ENCODE assay signal across 1 mouse cellular context in the genomic region with DNA sequence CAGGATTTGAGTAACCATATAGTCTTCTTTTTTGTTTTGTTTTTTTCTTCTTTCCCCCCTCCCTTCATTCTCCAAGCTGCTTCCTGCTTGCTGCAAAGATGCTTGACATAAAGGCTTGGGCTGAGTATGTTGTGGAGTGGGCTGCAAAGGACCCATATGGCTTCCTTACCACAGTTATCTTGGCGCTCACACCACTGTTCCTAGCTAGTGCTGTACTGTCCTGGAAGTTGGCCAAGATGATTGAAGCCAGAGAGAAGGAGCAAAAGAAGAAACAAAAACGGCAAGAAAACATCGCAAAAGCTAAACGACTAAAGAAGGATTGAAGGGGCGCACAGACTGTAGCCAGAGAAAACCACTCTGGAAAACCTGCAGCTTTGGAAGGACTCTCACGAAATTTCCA.
TF ChIP-seq lines count a peak whose summit lies in the region.

No protein-coding gene starts in this region.

TF ChIP-seq in MEL, 35 proteins besides CTCF, POLR2A, EP300 and RAD21 (continued from another document):
- no peak for TF ChIP-seq MAX (IDR thresholded peaks at IDR 0.05; ENCODE audit: low read length)
- TF ChIP-seq ZKSCAN1 (IDR thresholded peaks at IDR 0.05; ENCODE audit: low read depth, low read length) = peak; percentile 65; the same call in 1 of the 2 replicates
- peak; percentile 78 for TF ChIP-seq ETS1 (IDR thresholded peaks at IDR 0.05; ENCODE audit: low read depth, low read length)
- 0 out of 2 replicates have a peak, but pooled peaks have one; percentile 30 for TF ChIP-seq BHLHE40 (IDR thresholded peaks at IDR 0.05; ENCODE audit: borderline replicate concordance, low read depth, low read length)
- peak; percentile 9; the same call in 1 of the 2 replicates for TF ChIP-seq TAL1 (IDR thresholded peaks at IDR 0.05; ENCODE audit: low read length)
- 0 out of 2 replicates have a peak, but pooled peaks have one; percentile 30 for TF ChIP-seq TBP (IDR thresholded peaks at IDR 0.05; ENCODE audit: low read depth, low read length)
- TF ChIP-seq MXI1 (IDR thresholded peaks at IDR 0.05; ENCODE audit: low read depth, low read length) = no peak
- TF ChIP-seq GATA1 (IDR thresholded peaks at IDR 0.05; ENCODE audit: low read depth, low read length) = peak; percentile 60
- no peak for TF ChIP-seq NRF1 (IDR thresholded peaks at IDR 0.05; ENCODE audit: insufficient read depth, low read depth, low read length, poor library complexity, severe bottlenecking)
- 0 out of 2 replicates have a peak, but pooled peaks have one; percentile 56 for TF ChIP-seq E2F4 (IDR thresholded peaks at IDR 0.05; ENCODE audit: borderline replicate concordance, low read depth, low read length)
- TF ChIP-seq HCFC1 (IDR thresholded peaks at IDR 0.05; ENCODE audit: low read depth, low read length) = 0 out of 2 replicates have a peak, but pooled peaks have one; percentile 14
- no peak for TF ChIP-seq JUND (IDR thresholded peaks at IDR 0.05; ENCODE audit: low read depth, low read length)
- TF ChIP-seq MYB (IDR thresholded peaks at IDR 0.05; ENCODE audit: low read depth, low read length) = no peak
- no peak for TF ChIP-seq ZMIZ1 (IDR thresholded peaks at IDR 0.05; ENCODE audit: low read depth, low read length)
- TF ChIP-seq MEF2A (IDR thresholded peaks at IDR 0.05; ENCODE audit: extremely low read depth, insufficient replicate concordance, low read depth, low read length, poor library complexity, severe bottlenecking) = no peak
- TF ChIP-seq SMC3 (IDR thresholded peaks at IDR 0.05; ENCODE audit: low read depth, low read length) = peak; percentile 23; the same call in 1 of the 2 replicates
